Mouse (Mus musculus): ENCODE measurements around the gene P2ry13.

DNA sequence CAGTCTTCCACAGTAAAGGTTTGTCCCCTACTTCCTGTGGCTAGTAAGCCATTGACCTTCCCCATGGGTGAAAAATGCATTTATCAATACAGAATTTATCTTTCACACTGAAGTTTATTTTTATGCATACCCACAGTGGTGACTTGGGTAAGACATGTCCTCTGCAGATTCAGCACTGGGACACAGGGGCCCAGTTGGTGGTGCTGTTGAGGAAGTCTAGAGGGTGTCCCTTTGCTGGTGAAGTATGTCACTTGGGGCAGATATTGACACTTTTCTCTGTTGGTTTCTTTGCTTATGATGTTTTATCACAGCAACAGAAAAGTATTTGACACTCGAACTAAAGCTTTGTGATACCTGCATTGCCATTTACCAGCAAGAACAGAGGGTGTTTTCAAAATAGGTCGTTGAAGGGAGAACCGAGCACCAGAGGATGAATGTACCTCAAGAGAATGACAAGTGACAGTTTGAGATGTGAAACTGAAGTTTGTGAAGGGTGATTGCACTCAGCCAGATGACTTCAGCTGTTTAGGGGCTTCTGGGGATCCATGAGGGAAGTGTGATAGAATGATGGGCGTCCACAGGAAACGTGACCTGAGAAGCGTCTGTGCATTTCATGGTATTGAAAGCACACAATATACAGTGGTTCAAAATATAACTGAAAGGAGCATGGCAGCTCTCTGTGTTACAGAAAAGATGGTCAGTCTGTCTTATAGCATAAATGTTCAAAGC is 36.1 kb downstream of the P2ry13 start:
- TF ChIP-seq CTCF (conservative IDR thresholded peaks at IDR 0.05 in 1 of 2, IDR thresholded peaks at IDR 0.05 in 1 of 2; ENCODE audit: low read depth in 2 of 2, low read length in 2 of 2) = peak in 1 of 2 experiments; percentile 59; a peak in 2 of 4 replicates
- TF ChIP-seq POLR2A (IDR thresholded peaks at IDR 0.05; ENCODE audit: low read depth, low read length) = no peak
- no peak for TF ChIP-seq USF1 (IDR thresholded peaks at IDR 0.05; ENCODE audit: low read depth, low read length)
- TF ChIP-seq MAFK (IDR thresholded peaks at IDR 0.05; ENCODE audit: insufficient replicate concordance, low read length) = no peak
- no peak for TF ChIP-seq MYC (IDR thresholded peaks at IDR 0.05; ENCODE audit: low read depth, low read length)
- TF ChIP-seq NRF1 (IDR thresholded peaks at IDR 0.05; ENCODE audit: low read depth, low read length) = no peak
- TF ChIP-seq CHD2 (IDR thresholded peaks at IDR 0.05; ENCODE audit: low read length) = no peak
- no peak for TF ChIP-seq ELF1 (IDR thresholded peaks at IDR 0.05; ENCODE audit: low read depth, low read length)

Data from CH12.LX (cell line).